Mouse (Mus musculus): ENCODE measurements around the gene Thra.

DNA sequence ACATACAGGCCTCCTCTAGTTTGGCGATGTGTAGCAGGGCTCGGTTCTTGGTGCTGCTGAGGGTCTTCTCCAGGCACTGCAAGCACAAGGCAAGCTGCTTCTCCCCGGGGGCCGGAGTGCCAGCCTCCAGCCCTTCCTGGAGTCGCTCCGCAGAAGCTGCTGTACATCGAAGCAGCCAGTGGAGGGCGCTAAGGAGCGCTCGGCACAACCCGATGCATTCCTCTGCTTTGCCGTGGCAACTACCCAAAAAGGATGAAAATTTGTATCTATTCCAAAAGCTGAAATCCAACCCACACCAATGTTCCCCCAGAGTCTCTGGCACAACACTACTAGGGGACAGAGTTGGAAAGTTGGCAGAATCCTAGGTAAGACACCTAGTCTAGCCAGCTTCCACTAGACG lies 22.5 kb upstream of the Thra start:
- TF ChIP-seq EP300 (IDR thresholded peaks at IDR 0.05; ENCODE audit: low read depth) (no peak), CTCF (IDR thresholded peaks at IDR 0.05; ENCODE audit: low read depth) (peak; percentile 85)

Data from liver, postnatal 0 days (tissue).